Mouse (Mus musculus) lung, postnatal 0 days (tissue): ENCODE results near the gene Txnrd3. TPM values are rescaled to one million over a fixed set of nuclear protein-coding genes. Genes with fewer than 3 reads are reported as not detected.
A peak's percentile ranks its signal among the peaks of the same experiment; 100 is the strongest.

Source experiments
- ATAC-seq: fragments of 200-750 bp; cut with Nextera tagmentation; 2 replicates; pipeline ENCODE4 v1.8.0; 2017; ENCODE audit warnings: moderate library complexity
- DNase-seq: peaks from one replicate; pipeline ENCODE4 v3.0.0-alpha.2; 2016; ENCODE audit warnings: low spot score
- H3K27ac ChIP-seq: fragments of 300-500 bp; sonication (generic); 2 replicates; pipeline ENCODE4 v1.5.1; 2014; ENCODE audit warnings: antibody characterized with exemption, mild to moderate bottlenecking, low read length, mixed read lengths
- H3K27me3 ChIP-seq: fragments of 300-500 bp; sonication (generic); replicated peaks from 2 replicates; pipeline ENCODE4 v1.6.1; 2014; ENCODE audit warnings: low read length, mixed read lengths; ENCODE audit not compliant: insufficient read depth
- H3K36me3 ChIP-seq: fragments of 300-500 bp; sonication (generic); 2 replicates; pipeline ENCODE4 v1.6.1; 2014; ENCODE audit warnings: low read length, mixed read lengths; ENCODE audit not compliant: insufficient read depth
- H3K4me1 ChIP-seq: fragments of 300-500 bp; sonication (generic); 2 replicates; pipeline ENCODE4 v1.6.1; 2014; ENCODE audit warnings: antibody characterized with exemption, low read depth, low read length, mixed read lengths; ENCODE audit not compliant: insufficient read depth
- H3K4me2 ChIP-seq: fragments of 300-500 bp; sonication (generic); replicated peaks from 2 replicates; pipeline ENCODE4 v1.6.1; 2014; ENCODE audit warnings: low read depth, mild to moderate bottlenecking, low read length, moderate library complexity, mixed read lengths
- H3K4me3 ChIP-seq: fragments of 300-500 bp; sonication (generic); 2 replicates; pipeline ENCODE4 v1.5.1; 2014; ENCODE audit warnings: low read depth, low read length
- H3K9ac ChIP-seq: fragments of 300-500 bp; sonication (generic); replicated peaks from 2 replicates; pipeline ENCODE4 v1.6.1; 2014; ENCODE audit warnings: low read depth, mild to moderate bottlenecking
- H3K9me3 ChIP-seq: fragments of 300-500 bp; sonication (generic); 2 replicates; pipeline ENCODE4 v1.6.1; 2016; ENCODE audit warnings: low read length, mixed read lengths
- CTCF ChIP-seq: IDR thresholded peaks from 2 replicates; pipeline ENCODE4 v1.5.1; 2016; ENCODE audit warnings: antibody characterized with exemption, mild to moderate bottlenecking
- EP300 ChIP-seq: IDR thresholded peaks from 2 replicates; pipeline ENCODE4 v1.6.1; 2016; ENCODE audit warnings: antibody characterized with exemption, mild to moderate bottlenecking, control low read depth
- WGBS: fragments of 180-500 bp; shearing (Covaris S2); extraction: QIAGEN DNeasy Blood & Tissue Kit; methylation state at CpG from one replicate; pipeline ENCODE4 v1.1.7; 2014; 5-methylcytosine and 5-hydroxymethylcytosine counted together
- polyA plus RNA-seq: library from polyadenylated mRNA; unstranded; fragments of >200 nt; fragmentation: Nextera tagmentation; extraction: Ambion mirVana; gene quantifications from 2 replicates; pipeline ENCODE4 v1.2.1, GENCODE M21; 2015

The Txnrd3 gene
- polyA plus RNA-seq, 1 experiment from 2014 or later, result 26.3 TPM

DNA sequence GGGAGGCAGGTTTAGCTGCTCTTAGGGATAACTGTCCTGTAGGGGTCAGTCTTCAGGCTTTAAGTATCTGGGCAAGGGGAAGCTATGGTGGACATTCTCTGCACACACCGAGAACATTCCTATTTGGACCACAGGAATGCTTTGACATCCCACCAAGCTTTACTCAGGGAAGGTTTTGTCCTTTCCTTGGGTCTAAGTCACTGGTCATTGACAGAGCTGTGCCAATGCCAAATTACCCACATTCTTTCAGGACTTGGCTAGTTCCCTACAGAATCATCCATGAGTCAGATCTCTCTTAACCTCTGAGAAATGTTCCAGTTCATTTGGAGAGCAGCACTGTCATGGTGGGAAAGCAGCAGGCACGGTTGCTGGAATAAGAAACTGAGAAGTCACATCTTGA, 62.8 kb downstream of the Txnrd3 start:
- Histone ChIP-seq H3K4me1 (no peaks in the 10 kb centered on the region), H3K9me3 (no peaks in the 10 kb centered on the region), H3K27me3 (no peaks in the 10 kb centered on the region), H3K4me3 (no peak overlapping the region), H3K4me2 (no peak overlapping the region), H3K9ac (no peak overlapping the region), H3K27ac (no peak overlapping the region), H3K36me3 (no peaks in the 10 kb centered on the region)
- 70% methylated on average over 2 of the region's 2 CpGs for WGBS
- no peak for TF ChIP-seq CTCF
- TF ChIP-seq EP300, result no peak
- DNase-seq, result no peak
- ATAC-seq, result no peak

DNA sequence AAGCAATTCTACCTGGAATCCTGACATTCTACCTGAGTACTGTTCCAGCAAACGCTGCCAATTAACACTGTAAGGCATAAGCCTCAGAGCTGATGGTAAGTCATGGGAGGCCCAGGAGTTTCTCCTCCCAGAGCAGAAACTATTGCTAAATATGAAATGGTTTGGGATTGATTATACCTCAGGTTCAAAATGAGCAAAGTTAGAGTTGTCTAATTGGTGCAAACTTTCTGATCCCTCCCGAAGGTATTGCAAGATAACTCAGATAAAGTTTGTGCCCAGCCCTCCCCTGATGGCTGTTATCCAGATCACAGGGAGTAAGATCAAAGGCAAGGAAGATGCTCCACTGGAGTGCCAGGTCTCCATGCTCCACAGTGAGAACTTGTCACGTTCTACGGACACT, 63.5 kb downstream of the Txnrd3 start, which contains the start of gene Vmn1r40:
TSS of gene Vmn1r40 (plus strand) at position 301 of the 400 bp plus-strand sequence.
- TF ChIP-seq CTCF, result no peak
- no peak for TF ChIP-seq EP300
- no peak within 1 kb of the TSS for H3K4me2 ChIP-seq
- DNase-seq (no peak), ATAC-seq (no peak)
- no peaks in the 10 kb centered on the region for H3K36me3 ChIP-seq
- H3K4me1 ChIP-seq, result no peaks in the 10 kb centered on the region
- 81% methylated on average over 4 of the region's 4 CpGs for WGBS
- H3K9me3 ChIP-seq, result no peaks in the 10 kb centered on the region
- no peak within 1 kb of the TSS for H3K27ac ChIP-seq
- H3K27me3 ChIP-seq, result no peaks in the 10 kb centered on the region
- no peak within 1 kb of the TSS for H3K9ac ChIP-seq
- no peak within 1 kb of the TSS for H3K4me3 ChIP-seq

DNA sequence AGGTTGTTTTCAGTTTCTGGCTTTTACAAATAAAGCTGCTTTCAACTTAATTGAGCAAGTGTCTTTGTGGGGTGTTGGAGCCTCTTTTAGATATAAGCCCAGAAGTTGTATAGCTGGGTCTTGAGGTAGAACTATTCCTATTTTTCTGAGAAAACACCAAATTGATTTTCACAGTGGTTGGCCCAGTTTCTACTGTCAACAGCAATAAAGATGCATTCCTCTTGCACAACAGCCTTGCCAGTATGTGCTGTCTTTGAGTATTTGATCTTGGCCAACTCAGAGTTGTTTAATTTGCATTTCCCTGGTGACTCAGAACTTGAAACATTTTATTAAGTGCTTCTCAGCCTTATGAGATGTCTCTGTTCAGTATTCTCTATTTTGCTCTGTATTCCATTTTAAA, 74.3 kb downstream of the Txnrd3 start:
- Histone ChIP-seq H3K9ac (no peak overlapping the region), H3K27me3 (no peaks in the 10 kb centered on the region), H3K27ac (no peak overlapping the region), H3K36me3 (no peaks in the 10 kb centered on the region), H3K4me1 (no peaks in the 10 kb centered on the region), H3K4me2 (no peak overlapping the region), H3K4me3 (no peak overlapping the region), H3K9me3 (no peaks in the 10 kb centered on the region)
- TF ChIP-seq CTCF (no peak), EP300 (no peak)
- DNase-seq, result peak; percentile 5
- ATAC-seq, result no peak

Other genes with a start within 250 kb of the Txnrd3 start
- gene Chchd6, start 48.3 kb upstream of the Txnrd3 start, polyA plus RNA-seq, result 24.6 and 25.0 TPM in 2 replicates
- gene Vmn1r40, start 63.6 kb downstream of the Txnrd3 start, polyA plus RNA-seq, result not detected in 2 replicates
- not detected in 2 replicates for gene Vmn1r41, start 96.8 kb downstream of the Txnrd3 start, polyA plus RNA-seq
- gene Vmn1r42, start 232.4 kb downstream of the Txnrd3 start, polyA plus RNA-seq, result not detected in 2 replicates
- gene Vmn1r43, start 232.4 kb downstream of the Txnrd3 start, polyA plus RNA-seq, result 0.01 and 0.02 TPM in 2 replicates
- not detected in 2 replicates for gene Vmn1r44, start 239.7 kb downstream of the Txnrd3 start, polyA plus RNA-seq